Mouse (Mus musculus): ENCODE measurements around the gene RPS10-NUDT3. TPM values are rescaled to one million over a fixed set of nuclear protein-coding genes. Genes with fewer than 3 reads are reported as not detected.
A peak's percentile ranks its signal among the peaks of the same experiment; 100 is the strongest.

The RPS10-NUDT3 gene
- 1 to 10 TPM in 1 of 2 experiments, not detected in 1; 1.0 TPM for total RNA-seq (2021)

- intact Hi-C loops (cut with DNase I): no loop called here
- peak; percentile 92 for DNase-seq
Measured at GRCm38 (mm10) chr17:27634871-27635574, at the start of gene RPS10-NUDT3. RPS10-NUDT3 (minus strand) TSS chr17:27635222.

DNA sequence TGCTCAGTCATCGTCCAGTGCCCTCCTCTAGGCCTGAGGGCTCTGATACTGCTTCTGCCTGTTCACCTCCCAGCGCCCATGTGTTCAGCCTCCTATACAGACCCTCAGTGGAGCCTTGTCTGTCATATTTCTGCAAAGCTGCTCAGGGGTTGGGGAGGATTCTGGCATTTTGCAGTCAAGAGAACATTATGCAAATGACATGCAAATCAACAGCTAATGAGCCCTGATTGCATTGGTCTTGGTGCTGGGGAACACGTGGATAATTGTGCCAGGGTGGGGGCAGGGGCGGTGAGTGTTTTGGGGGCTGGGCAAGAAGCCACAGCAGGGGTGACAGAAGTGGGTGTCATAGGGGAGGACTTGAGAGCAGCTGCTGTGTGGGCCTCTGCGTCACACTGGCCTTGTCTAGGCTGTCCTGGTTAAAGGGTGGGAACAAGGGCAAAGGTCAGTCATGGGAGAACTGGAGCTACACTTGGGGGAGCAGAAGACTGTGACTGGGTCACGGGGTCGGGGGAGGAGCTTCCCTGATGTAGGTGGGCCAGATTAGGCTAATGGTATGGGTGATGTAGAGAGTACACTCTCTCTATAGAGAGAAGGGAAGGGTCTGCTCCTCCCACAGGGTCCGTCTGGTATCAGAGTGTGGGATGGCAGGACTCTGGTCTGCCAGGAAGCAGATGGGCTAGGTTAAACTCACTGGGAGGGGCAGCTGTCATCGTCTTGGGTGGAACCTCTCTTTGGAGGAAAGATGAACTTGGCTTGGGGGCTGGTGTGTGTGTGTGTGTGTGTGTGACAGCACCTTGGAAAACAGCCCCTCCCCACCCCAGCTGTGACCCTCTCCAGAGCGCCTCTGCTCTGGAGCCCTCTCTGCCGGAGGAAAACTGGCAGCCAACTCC is 44.1 kb upstream of the RPS10-NUDT3 start:
- intact Hi-C loops (cut with DNase I): no loop called here
- no peak for DNase-seq

DNA sequence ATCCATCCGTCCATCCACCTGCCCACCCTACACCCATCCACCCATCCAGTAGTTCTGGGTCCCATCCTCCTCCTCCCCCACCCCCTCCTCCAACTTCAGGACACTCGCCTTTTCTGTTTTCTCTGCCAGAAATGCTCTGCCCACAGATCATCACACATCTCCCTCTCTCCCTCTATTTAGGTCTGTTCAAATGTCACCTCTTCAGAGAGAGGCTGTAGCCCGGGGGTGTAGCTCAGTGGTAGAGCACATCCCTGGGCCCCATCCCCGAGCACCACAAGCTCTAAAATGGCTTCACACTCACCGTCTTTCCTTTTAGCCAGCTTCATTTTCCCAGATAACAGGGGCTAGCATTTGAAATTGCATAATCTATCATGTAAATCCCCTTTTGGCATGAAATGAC is 42.7 kb upstream of the RPS10-NUDT3 start:
- intact Hi-C loops (cut with DNase I): no loop called here
- no peak for DNase-seq

- DNase-seq: no peak
- intact Hi-C loops (cut with DNase I): no loop called here
Measured at GRCm38 (mm10) chr17:27676270-27676669, 41.2 kb upstream of the RPS10-NUDT3 start.

GRCm38 (mm10) chr17:27675453-27675852 is 40.4 kb upstream of the RPS10-NUDT3 start:
- peak in 1 of 2 experiments; percentile 22 for DNase-seq
- intact Hi-C loops (cut with DNase I): no loop called here

GRCm38 (mm10) chr17:27673945-27674344 is 38.9 kb upstream of the RPS10-NUDT3 start:
- DNase-seq: no peak
- intact Hi-C loops (cut with DNase I): no loop called here

DNA sequence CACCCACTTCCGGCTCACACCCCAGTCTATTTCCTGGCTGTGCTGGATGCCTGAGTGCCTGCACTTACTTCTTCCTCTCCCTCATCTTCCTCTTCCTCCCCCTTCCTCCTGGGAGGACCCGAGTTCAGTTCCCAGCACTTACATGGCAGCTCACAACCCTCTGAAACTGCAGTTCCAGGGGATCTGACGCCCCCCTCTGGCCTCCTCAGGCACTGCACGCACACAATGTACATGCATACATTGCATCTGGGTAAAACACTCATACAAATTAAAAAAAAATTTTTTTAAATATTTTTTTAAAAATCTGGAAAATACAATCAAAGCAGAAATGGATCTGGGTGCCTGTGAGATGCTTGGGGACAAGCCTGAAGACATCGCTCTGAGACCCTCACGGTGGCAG is 36.7 kb upstream of the RPS10-NUDT3 start:
- intact Hi-C loops (cut with DNase I): no loop called here
- no peak for DNase-seq

- DNase-seq: no peak
- intact Hi-C loops (cut with DNase I): no loop called here
Measured at GRCm38 (mm10) chr17:27658767-27659166, 23.7 kb upstream of the RPS10-NUDT3 start.

DNA sequence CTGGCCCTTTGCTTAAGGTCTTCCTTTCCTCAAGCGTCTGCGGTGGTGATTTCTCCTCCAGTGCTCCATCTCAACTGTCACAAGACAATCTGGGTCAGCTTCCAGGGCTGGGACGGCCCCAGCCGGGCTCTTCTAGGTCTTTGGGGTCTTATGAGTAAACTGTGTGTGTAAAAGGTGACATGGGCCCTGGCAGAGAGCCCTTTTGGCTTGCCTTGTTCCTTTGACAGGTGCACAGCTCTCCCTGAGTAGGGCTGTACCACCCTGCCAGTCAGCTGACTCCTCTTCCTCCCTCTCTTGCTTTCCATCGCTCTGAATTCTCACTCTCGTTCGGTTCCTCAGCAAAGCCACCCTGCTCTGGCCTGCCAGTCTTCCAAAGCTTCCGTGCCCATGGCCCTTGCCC is 22.1 kb upstream of the RPS10-NUDT3 start:
- intact Hi-C loops (cut with DNase I): no loop called here
- no peak for DNase-seq

DNA sequence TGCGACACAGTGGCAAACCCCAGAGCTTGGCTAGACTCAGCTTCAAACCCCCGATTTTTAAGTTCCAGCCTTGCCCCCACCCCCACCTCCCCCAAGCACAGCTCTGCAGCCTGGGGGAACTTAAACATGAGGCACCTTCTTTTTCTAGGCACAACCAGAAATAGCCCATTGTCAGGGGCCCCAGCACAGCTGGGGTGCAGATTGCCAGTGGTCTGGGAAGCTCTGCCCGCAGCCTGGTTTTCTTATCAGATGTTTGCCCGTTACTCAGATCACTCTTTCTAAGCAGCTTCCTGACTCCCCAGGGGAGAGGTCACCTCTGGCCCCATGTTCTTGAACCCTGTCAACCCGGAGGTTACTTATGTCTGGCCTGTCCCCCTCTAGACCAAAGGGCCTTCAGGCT is 21.4 kb upstream of the RPS10-NUDT3 start:
- intact Hi-C loops (cut with DNase I): no loop called here

GRCm38 (mm10) chr17:27656011-27656399 is 21.0 kb upstream of the RPS10-NUDT3 start:
- intact Hi-C loops (cut with DNase I): no loop called here

More for the DNA sequence above, 21.4 kb upstream of the RPS10-NUDT3 start:
- no peak for DNase-seq

GRCm38 (mm10) chr17:27655089-27656010 is 20.3 kb upstream of the RPS10-NUDT3 start, which contains the start of gene Pacsin1:
Pacsin1 (plus strand) TSS chr17:27655509.
- peak in 1 of 2 experiments; percentile 32 for DNase-seq
- intact Hi-C loops (cut with DNase I): no loop called here

More at GRCm38 (mm10) chr17:27656011-27656399, 21.0 kb upstream of the RPS10-NUDT3 start:
- DNase-seq: no peak

DNA sequence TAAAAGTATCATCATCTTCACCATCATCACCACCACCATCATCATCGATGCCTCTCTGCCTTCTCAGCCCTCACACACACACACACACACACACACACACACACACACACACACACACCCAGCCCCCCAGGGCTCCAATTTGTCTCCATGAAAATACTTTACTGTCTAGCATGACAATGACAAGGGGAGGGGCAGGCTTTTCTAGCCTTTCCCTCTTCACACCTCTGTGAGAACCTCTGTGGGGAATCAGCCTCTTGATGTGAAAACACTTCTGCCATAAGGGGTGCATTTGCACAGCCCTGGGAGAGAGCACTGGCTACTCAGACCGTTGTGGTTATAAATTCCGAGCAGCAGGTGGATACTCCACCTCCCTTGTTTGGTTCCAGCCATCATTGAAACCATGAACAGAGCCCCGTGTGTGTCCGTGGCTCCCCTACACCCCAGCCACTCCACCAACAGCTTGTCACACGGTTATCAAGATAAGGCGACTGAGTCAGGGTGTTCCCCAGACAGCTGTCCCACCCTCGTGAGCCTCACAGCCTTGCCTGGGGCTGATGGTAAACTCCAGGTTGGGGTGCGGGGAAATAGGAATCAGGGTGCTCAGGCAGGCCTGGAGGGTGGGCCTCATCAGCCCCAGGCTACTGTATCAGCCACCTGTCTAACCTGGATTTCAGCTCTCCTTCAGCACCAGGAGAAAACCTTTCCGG is 18.4 kb upstream of the RPS10-NUDT3 start:
- intact Hi-C loops (cut with DNase I): no loop called here
- no peak for DNase-seq

DNA sequence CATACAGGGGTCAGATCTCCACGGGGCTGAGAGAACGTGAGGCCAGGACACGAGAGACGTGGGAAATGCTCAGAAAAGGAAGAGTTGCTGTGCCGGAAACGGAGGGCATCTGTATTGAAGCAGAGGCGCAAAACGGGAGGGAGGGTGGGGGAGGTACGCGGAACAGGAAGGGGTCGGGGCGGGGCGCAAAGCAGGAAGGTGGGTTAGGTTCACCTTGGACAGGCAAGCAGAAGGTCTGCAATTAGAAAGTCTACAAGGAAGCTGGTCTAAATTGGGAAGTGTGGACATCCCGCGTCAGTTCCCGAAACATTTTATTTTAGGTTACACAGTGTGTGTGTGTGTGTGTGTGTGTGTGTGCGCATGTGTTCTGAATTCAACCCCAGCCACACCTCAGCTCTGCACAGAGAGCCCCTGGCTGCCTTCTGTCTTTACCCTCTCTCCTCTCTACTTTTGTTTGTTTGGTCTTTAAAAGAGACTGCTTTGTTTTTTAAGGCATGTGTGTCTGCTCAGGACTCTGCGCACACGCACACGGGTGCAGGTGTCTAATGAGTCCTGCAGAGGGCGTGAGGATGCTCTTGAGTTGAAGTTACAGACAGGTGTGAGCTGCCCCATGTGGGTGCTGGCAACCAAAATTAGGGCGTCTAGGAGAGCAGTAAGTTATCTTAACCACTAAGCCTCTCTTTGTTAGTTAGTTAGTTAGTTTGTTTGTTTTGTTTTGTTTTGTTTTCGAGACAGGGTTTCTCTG is 17.2 kb upstream of the RPS10-NUDT3 start:
- intact Hi-C loops (cut with DNase I): no loop called here
- no peak for DNase-seq

DNA sequence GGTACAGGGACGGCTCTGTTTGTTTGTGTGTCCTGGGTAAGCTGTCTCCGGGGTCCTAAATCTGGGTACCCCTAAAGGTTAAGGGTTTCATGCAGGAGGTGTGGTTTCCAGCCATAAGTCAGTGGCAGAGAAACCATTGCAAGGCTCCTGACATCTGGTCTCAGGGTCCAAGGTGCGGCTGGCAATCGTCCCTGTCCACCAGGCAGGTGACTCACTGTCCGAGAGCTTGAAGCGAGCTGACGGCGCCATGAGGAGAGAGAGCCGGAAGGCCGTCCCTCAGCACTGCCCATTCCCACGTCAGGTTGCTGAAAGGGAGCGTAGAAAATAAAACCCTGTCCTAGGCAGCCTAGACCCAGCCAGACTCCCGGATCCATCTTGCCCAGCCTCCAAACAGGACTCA is 15.6 kb upstream of the RPS10-NUDT3 start:
- no peak for DNase-seq
- intact Hi-C loops (cut with DNase I): loop anchor here (2.0 kb wide), 1 partner anchor 110 kb away; no protein-coding TSS in a partner anchor

GRCm38 (mm10) chr17:27650160-27650559 is 15.1 kb upstream of the RPS10-NUDT3 start:
- intact Hi-C loops (cut with DNase I): loop anchor here (2.0 kb wide), 1 partner anchor 111 kb away; no protein-coding TSS in a partner anchor

DNA sequence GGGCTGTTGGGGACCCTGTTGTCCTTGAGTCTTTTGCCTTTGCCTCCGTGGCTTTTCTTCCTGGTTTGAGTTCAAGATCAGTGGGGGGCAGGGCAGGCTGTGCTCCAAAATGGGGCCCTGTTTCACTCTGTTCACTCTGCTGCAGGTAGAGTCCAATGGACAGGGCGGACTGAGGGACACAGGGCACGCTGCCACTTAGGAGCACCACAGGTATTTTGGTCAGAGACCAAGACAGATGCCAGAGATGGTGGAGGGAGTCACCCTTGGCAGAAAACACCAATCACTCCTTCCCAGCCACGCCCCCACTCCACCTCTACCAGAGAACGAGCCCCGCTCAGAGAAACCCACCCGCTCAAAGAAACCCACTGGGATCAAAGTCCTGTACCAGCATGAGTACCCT is 10.8 kb upstream of the RPS10-NUDT3 start:
- intact Hi-C loops (cut with DNase I): no loop called here

More at GRCm38 (mm10) chr17:27650160-27650559, 15.1 kb upstream of the RPS10-NUDT3 start:
- peak; percentile 41 to 60 for DNase-seq

GRCm38 (mm10) chr17:27644572-27644971 is 9.6 kb upstream of the RPS10-NUDT3 start:
- no peak for DNase-seq
- intact Hi-C loops (cut with DNase I): no loop called here

More for the DNA sequence above, 10.8 kb upstream of the RPS10-NUDT3 start:
- DNase-seq: no peak

- intact Hi-C loops (cut with DNase I): no loop called here
Measured at GRCm38 (mm10) chr17:27643756-27644155, 8.7 kb upstream of the RPS10-NUDT3 start.

More at GRCm38 (mm10) chr17:27643756-27644155, 8.7 kb upstream of the RPS10-NUDT3 start:
- DNase-seq: no peak
